Mouse (Mus musculus) forebrain, postnatal 0 days (tissue): ENCODE measurements around the gene Lrrtm1. TPM values are rescaled to one million over a fixed set of nuclear protein-coding genes. Genes with fewer than 3 reads are reported as not detected.

ENCODE experiments used
- ATAC-seq: fragments of 200-750 bp; cut with Nextera tagmentation; 2 replicates; pipeline ENCODE4 v1.8.0; 2017; ENCODE audit warnings: mild to moderate bottlenecking, moderate library complexity
- DNase-seq: peaks from one replicate; pipeline ENCODE4 v3.0.0-alpha.2; 2015
- H3K27ac ChIP-seq: fragments of 300-500 bp; sonication (generic); 2 replicates; pipeline ENCODE4 v1.5.1; 2014; ENCODE audit warnings: low read depth, mild to moderate bottlenecking, antibody characterized with exemption, low read length, moderate library complexity, mixed read lengths
- H3K27me3 ChIP-seq: fragments of 300-500 bp; sonication (generic); 2 replicates; pipeline ENCODE4 v1.6.1; 2014; ENCODE audit warnings: mild to moderate bottlenecking, low read length, mixed read lengths; ENCODE audit not compliant: insufficient read depth
- H3K36me3 ChIP-seq: fragments of 300-500 bp; sonication (generic); 2 replicates; pipeline ENCODE4 v1.6.1; 2014; ENCODE audit warnings: mild to moderate bottlenecking, moderate library complexity; ENCODE audit not compliant: insufficient read depth
- H3K4me1 ChIP-seq: fragments of 300-500 bp; sonication (generic); 2 replicates; pipeline ENCODE4 v1.6.1; 2014; ENCODE audit warnings: antibody characterized with exemption; ENCODE audit not compliant: insufficient read depth
- H3K4me2 ChIP-seq: fragments of 300-500 bp; sonication (generic); 2 replicates; pipeline ENCODE4 v1.6.1; 2014; ENCODE audit warnings: low read depth, mild to moderate bottlenecking, moderate library complexity
- H3K4me3 ChIP-seq: fragments of 300-500 bp; sonication (generic); 2 replicates; pipeline ENCODE4 v1.5.1; 2014; ENCODE audit warnings: low read depth, low read length, mixed read lengths
- H3K9ac ChIP-seq: fragments of 300-500 bp; sonication (generic); 2 replicates; pipeline ENCODE4 v1.6.1; 2014; ENCODE audit warnings: mild to moderate bottlenecking
- H3K9me3 ChIP-seq: fragments of 300-500 bp; sonication (generic); 2 replicates; pipeline ENCODE4 v1.6.1; 2016; ENCODE audit warnings: low read length
- CTCF ChIP-seq: sonication (generic); IDR thresholded peaks from 2 replicates; pipeline ENCODE4 v1.5.1; 2016; ENCODE audit warnings: antibody characterized with exemption, control low read depth, low read depth
- WGBS: fragments of 180-500 bp; shearing (Covaris S2); extraction: QIAGEN DNeasy Blood & Tissue Kit; methylation state at CpG from one replicate; pipeline ENCODE4 v1.1.7; 2014; 5-methylcytosine and 5-hydroxymethylcytosine counted together
- polyA plus RNA-seq: library from polyadenylated mRNA; unstranded; fragments of >200 nt; fragmentation: Nextera tagmentation; extraction: Ambion mirVana; gene quantifications from 2 replicates; pipeline ENCODE4 v1.2.1, GENCODE M21; 2015
- total RNA-seq: library from RNA; depleted of rRNA; stranded (reverse); fragments of >200 nt; gene quantifications from 2 replicates; pipeline ENCODE4 v1.2.3, GENCODE M21; 2014

Lrrtm1 gene
- total and polyA plus RNA-seq, 2 experiments from 2014 or later: 55.3 to 74.7 TPM

DNA sequence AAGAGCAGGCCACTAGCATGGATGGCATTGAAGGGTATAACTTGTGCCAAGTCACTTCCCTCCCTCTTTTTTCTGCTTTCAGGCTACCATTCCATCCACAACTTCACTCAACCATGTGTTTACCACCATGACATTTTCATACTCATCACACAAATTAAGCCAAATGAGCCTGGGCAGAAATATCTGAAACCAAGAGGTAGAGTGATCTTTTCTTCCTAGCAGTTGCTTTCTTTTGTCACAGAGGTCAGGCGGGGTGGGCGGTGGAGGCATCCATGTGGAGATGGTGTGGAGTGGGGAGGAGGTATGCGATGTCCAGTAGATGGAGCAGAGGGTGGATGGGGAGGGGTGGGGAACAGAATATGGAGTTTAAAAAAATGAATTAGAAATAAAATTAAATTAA is 64.3 kb downstream of the Lrrtm1 start:
- no peak for DNase-seq
- no peaks in the 10 kb centered on the region for H3K4me1 ChIP-seq
- no peaks in the 10 kb centered on the region for H3K27me3 ChIP-seq
- TF ChIP-seq CTCF: no peak
- no peak overlapping the region for H3K27ac ChIP-seq
- no peaks in the 10 kb centered on the region for H3K36me3 ChIP-seq
- H3K4me2 ChIP-seq: no peak overlapping the region
- H3K9me3 ChIP-seq: no peaks in the 10 kb centered on the region
- WGBS: 98% methylated on average over 3 of the region's 3 CpGs
- H3K9ac ChIP-seq: no peak overlapping the region
- no peak for ATAC-seq
- no peak overlapping the region for H3K4me3 ChIP-seq
